Mouse (Mus musculus): ENCODE measurements around the gene Chst11. TPM values are rescaled to one million over a fixed set of nuclear protein-coding genes. Genes with fewer than 3 reads are reported as not detected.

The Chst11 gene
- total and polyA plus RNA-seq, 3 experiments = 3.1 to 10.6 TPM; not detected in 1

DNA sequence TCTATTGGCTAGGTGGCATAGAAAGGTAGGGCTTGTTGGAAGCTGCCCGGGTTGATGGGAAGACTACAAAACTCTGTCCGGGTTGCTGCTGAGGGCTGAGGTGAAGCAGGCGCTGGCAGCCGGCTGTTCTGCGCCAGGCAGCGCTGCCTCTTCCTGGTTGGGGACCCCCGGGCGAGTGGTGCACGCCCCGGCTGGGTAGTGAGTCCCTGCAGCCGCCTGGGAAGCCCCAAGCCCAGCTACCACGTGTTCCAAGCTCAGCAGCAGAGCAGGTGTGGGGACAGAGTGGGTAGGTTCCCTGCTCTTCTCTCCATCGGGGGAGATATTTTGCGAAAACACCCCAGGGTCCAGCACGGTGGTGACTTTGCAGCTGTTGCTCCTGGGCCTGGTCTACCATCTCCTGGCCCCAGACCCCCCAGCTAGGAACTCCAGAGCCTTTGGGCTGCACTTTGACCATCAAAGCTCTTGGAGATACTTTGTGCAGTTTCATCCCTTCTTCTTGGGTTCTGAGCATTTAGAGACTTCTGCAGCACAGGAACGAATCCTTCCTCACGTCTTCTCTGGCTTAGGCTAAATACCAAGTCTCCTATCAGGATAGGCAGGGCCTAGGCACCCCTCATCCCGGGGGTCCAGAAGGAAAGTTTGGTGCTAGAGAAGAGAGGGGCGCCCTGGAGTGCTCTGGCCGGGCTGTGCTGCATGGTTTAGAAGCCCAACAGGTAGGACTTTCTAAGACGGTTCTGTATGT is 1.1 kb downstream of the Chst11 start:
- Histone ChIP-seq H3K27me3 (ENCODE audit: control insufficient read depth in 1 of 2, insufficient read depth in 2 of 2, low read length in 2 of 2) (peaks cover 0 to 2% of the 10 kb centered on the region in 2 experiments; a peak in 1 of 4 replicates), H3K4me1 (ENCODE audit: control insufficient read depth in 1 of 2, insufficient read depth in 2 of 2, low read length in 2 of 2) (peaks cover 3 to 11% of the 10 kb centered on the region in 2 experiments), H3K9ac (ENCODE audit: control insufficient read depth, low read depth, low read length, poor library complexity, severe bottlenecking) (peak overlapping the region; percentile 70), H3K36me3 (ENCODE audit: control insufficient read depth in 1 of 2, insufficient read depth in 2 of 2, low read length in 2 of 2) (peaks cover 0 to 14% of the 10 kb centered on the region in 2 experiments; a peak in 2 of 4 replicates), H3K27ac (ENCODE audit: control insufficient read depth, low read depth, low read length) (no peak overlapping the region; the same call in 1 of the 2 replicates), H3K79me2 (ENCODE audit: control insufficient read depth, insufficient read depth, low read length, poor library complexity) (peaks cover 10% of the 10 kb centered on the region), H3K9me3 (replicated peaks; ENCODE audit: insufficient read depth, low read length) (no peaks in the 10 kb centered on the region), H3K4me3 (ENCODE audit: control insufficient read depth in 1 of 2, insufficient read depth in 1 of 2, low read depth in 2 of 2, low read length in 2 of 2) (peak overlapping the region; percentile 51 to 66)
- peak; percentile 40 for DNase-seq (ENCODE audit: low read depth, low spot score)
- 0 out of 2 replicates have a peak, but pooled peaks have one; percentile 28 for TF ChIP-seq ELF1 (IDR thresholded peaks at IDR 0.05; ENCODE audit: low read depth, low read length)
- TF ChIP-seq TBP (IDR thresholded peaks at IDR 0.05; ENCODE audit: low read depth, low read length) = no peak
- no peak for TF ChIP-seq USF2 (IDR thresholded peaks at IDR 0.05; ENCODE audit: borderline replicate concordance in 1 of 2, insufficient read depth in 1 of 2, low read depth in 1 of 2, low read length in 2 of 2)
- TF ChIP-seq USF1 (IDR thresholded peaks at IDR 0.05; ENCODE audit: low read depth, low read length) = 0 out of 2 replicates have a peak, but pooled peaks have one; percentile 12
- TF ChIP-seq MYC (IDR thresholded peaks at IDR 0.05; ENCODE audit: low read depth, low read length) = no peak
- no peak for TF ChIP-seq MYB (IDR thresholded peaks at IDR 0.05; ENCODE audit: low read depth, low read length)
- no peak for TF ChIP-seq JUND (IDR thresholded peaks at IDR 0.05; ENCODE audit: low read depth, low read length)
- no peak for TF ChIP-seq MAFK (IDR thresholded peaks at IDR 0.05; ENCODE audit: borderline replicate concordance, low read depth, low read length)
- no peak for TF ChIP-seq MAX (IDR thresholded peaks at IDR 0.05; ENCODE audit: low read length)
- no peak for TF ChIP-seq POLR2AphosphoS5 (IDR thresholded peaks at IDR 0.05; ENCODE audit: borderline replicate concordance, low read depth, low read length)
- no peak for TF ChIP-seq ZNF384 (IDR thresholded peaks at IDR 0.05; ENCODE audit: low read depth, low read length)
- TF ChIP-seq E2F4 (IDR thresholded peaks at IDR 0.05; ENCODE audit: borderline replicate concordance, low read depth, low read length) = no peak
- TF ChIP-seq CHD1 (IDR thresholded peaks at IDR 0.05; ENCODE audit: low read depth, low read length) = no peak
- no peak for TF ChIP-seq ZKSCAN1 (IDR thresholded peaks at IDR 0.05; ENCODE audit: low read depth, low read length)
- no peak for TF ChIP-seq TCF12 (IDR thresholded peaks at IDR 0.05; ENCODE audit: low read depth, low read length)
- TF ChIP-seq MXI1 (IDR thresholded peaks at IDR 0.05; ENCODE audit: low read depth, low read length) = no peak; the same call in 1 of the 2 replicates

DNA sequence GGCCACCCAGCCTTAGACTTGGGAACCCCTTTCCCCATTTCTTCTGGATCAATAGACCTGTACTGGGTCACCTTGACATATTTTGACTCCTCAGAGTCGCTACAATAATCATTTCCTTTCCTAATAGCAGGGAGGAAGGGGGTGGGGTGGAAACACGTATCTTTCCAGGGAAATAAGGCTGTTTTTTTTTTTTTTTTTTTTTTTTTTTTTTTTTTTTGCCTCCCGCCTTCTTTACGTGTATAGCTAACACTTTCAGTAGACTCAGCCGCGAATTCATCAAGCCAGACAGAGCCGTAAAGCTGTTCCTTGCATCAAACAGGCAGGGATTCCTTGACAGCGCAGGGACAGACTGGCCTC is 1.7 kb downstream of the Chst11 start:
- H3K4me3 ChIP-seq (ENCODE audit: control insufficient read depth in 1 of 2, insufficient read depth in 1 of 2, low read depth in 2 of 2, low read length in 2 of 2) = peak overlapping the region; percentile 51 to 66
- TF ChIP-seq POLR2AphosphoS5 (IDR thresholded peaks at IDR 0.05; ENCODE audit: borderline replicate concordance, low read depth, low read length) = no peak
- TF ChIP-seq ZNF384 (IDR thresholded peaks at IDR 0.05; ENCODE audit: low read depth, low read length) = peak; percentile 84
- TF ChIP-seq GATA1 (IDR thresholded peaks at IDR 0.05; ENCODE audit: low read depth, low read length) = no peak
- no peak for TF ChIP-seq ETS1 (IDR thresholded peaks at IDR 0.05; ENCODE audit: low read depth, low read length)
- no peaks in the 10 kb centered on the region for H3K9me3 ChIP-seq (replicated peaks; ENCODE audit: insufficient read depth, low read length)
- H3K79me2 ChIP-seq (ENCODE audit: control insufficient read depth, insufficient read depth, low read length, poor library complexity) = peaks cover 10% of the 10 kb centered on the region
- peaks cover 0 to 2% of the 10 kb centered on the region in 2 experiments; a peak in 1 of 4 replicates for H3K27me3 ChIP-seq (ENCODE audit: control insufficient read depth in 1 of 2, insufficient read depth in 2 of 2, low read length in 2 of 2)
- H3K9ac ChIP-seq (ENCODE audit: control insufficient read depth, low read depth, low read length, poor library complexity, severe bottlenecking) = peak overlapping the region; percentile 70
- no peak for DNase-seq (ENCODE audit: low read depth, low spot score)
- H3K36me3 ChIP-seq (ENCODE audit: control insufficient read depth in 1 of 2, insufficient read depth in 2 of 2, low read length in 2 of 2) = peaks cover 0 to 17% of the 10 kb centered on the region in 2 experiments; a peak in 2 of 4 replicates
- H3K4me1 ChIP-seq (ENCODE audit: control insufficient read depth in 1 of 2, insufficient read depth in 2 of 2, low read length in 2 of 2) = peaks cover 5 to 13% of the 10 kb centered on the region in 2 experiments
- H3K27ac ChIP-seq (ENCODE audit: control insufficient read depth, low read depth, low read length) = no peak overlapping the region
